Mouse (Mus musculus) bone marrow macrophage, adult 2 months (primary cell): Measurements from ENCODE around the gene Usp51. TPM values are rescaled to one million over a fixed set of nuclear protein-coding genes. Genes with fewer than 3 reads are reported as not detected.
"Not testable (repeated sequence)": the region's sequence is repeated elsewhere in the genome, so short reads cannot be mapped to it uniquely, and the experiment has no call there.

Source experiments
- H3K27ac ChIP-seq: 2 replicates; pipeline ENCODE4 v1.5.1; 2012; ENCODE audit warnings: low read depth, low read length; ENCODE audit not compliant: insufficient read depth
- H3K4me1 ChIP-seq: 2 replicates; pipeline ENCODE4 v1.6.1; 2012; ENCODE audit warnings: low read length; ENCODE audit not compliant: control insufficient read depth, insufficient read depth
- H3K4me3 ChIP-seq: 2 replicates; pipeline ENCODE4 v1.5.1; 2012; ENCODE audit warnings: mild to moderate bottlenecking, low read length, moderate library complexity; ENCODE audit not compliant: insufficient read depth
- CTCF ChIP-seq: IDR thresholded peaks from 2 replicates; pipeline ENCODE4 v1.5.1; 2012; ENCODE audit warnings: low read depth, mild to moderate bottlenecking, low read length, moderate library complexity
- POLR2A ChIP-seq: IDR thresholded peaks from 2 replicates; pipeline ENCODE4 v1.6.1; 2012; ENCODE audit warnings: mild to moderate bottlenecking, low read depth, low read length, borderline replicate concordance
- polyA plus RNA-seq: library from polyadenylated mRNA; stranded (reverse); fragments of >200 nt; gene quantifications from 2 replicates; pipeline ENCODE4 v1.2.4, GENCODE M21; 2012; ENCODE audit not compliant: missing spikeins, insufficient read depth, insufficient read length

The Usp51 gene
- polyA plus RNA-seq, result not detected in 2 replicates

GRCm38 (mm10) chrX:153006387-153006841, at the start of gene Usp51:
TSS of gene Usp51 (plus strand) at chrX:153006469.
- Histone ChIP-seq H3K27ac (no peak within 1 kb of the TSS), H3K4me1 (no peaks in the 10 kb centered on the region), H3K4me3 (peak within 1 kb of the TSS; percentile 62)
- TF ChIP-seq CTCF, result no peak
- TF ChIP-seq POLR2A, result no peak

GRCm38 (mm10) chrX:152969606-152970005, 36.7 kb upstream of the Usp51 start:
- no peak overlapping the region for H3K4me3 ChIP-seq
- TF ChIP-seq POLR2A, result no peak
- no peak for TF ChIP-seq CTCF
- no peak overlapping the region for H3K27ac ChIP-seq
- H3K4me1 ChIP-seq, result no peaks in the 10 kb centered on the region

- H3K4me3 ChIP-seq, H3K27ac ChIP-seq, H3K4me1 ChIP-seq: not testable (repeated sequence)
Observed at GRCm38 (mm10) chrX:152973476-152974203, 32.6 kb upstream of the Usp51 start.

GRCm38 (mm10) chrX:152974204-152974661, 32.0 kb upstream of the Usp51 start:
- TF ChIP-seq POLR2A (no peak), CTCF (no peak)
- H3K4me3 ChIP-seq, result no peak overlapping the region
- H3K4me1 ChIP-seq, result no peaks in the 10 kb centered on the region
- no peak overlapping the region for H3K27ac ChIP-seq

GRCm38 (mm10) chrX:152976538-152976937, 29.7 kb upstream of the Usp51 start:
- Histone ChIP-seq H3K4me1 (no peaks in the 10 kb centered on the region), H3K4me3 (no peak overlapping the region), H3K27ac (no peak overlapping the region)
- TF ChIP-seq POLR2A (no peak), CTCF (no peak)

GRCm38 (mm10) chrX:152985009-152985408, 21.3 kb upstream of the Usp51 start:
- TF ChIP-seq CTCF (no peak), POLR2A (no peak)
- no peaks in the 10 kb centered on the region for H3K4me1 ChIP-seq
- no peak overlapping the region for H3K27ac ChIP-seq
- no peak overlapping the region for H3K4me3 ChIP-seq

- not testable (repeated sequence) for H3K4me3 ChIP-seq, H3K4me1 ChIP-seq, H3K27ac ChIP-seq
Observed at GRCm38 (mm10) chrX:152989852-152990251, 16.4 kb upstream of the Usp51 start.

GRCm38 (mm10) chrX:152996105-152996504, 10.2 kb upstream of the Usp51 start:
- H3K4me1 ChIP-seq, H3K27ac ChIP-seq, H3K4me3 ChIP-seq: not testable (repeated sequence)

GRCm38 (mm10) chrX:153007021-153007684, 884 bp downstream of the Usp51 start:
- TF ChIP-seq POLR2A (no peak), CTCF (no peak)
- Histone ChIP-seq H3K4me3 (peak overlapping the region; percentile 62), H3K27ac (no peak overlapping the region), H3K4me1 (no peaks in the 10 kb centered on the region)

- Histone ChIP-seq H3K4me3 (peak overlapping the region; percentile 62; the same call in 1 of the 2 replicates), H3K27ac (no peak overlapping the region), H3K4me1 (no peaks in the 10 kb centered on the region)
- no peak for TF ChIP-seq CTCF
- TF ChIP-seq POLR2A, result no peak
Observed at GRCm38 (mm10) chrX:153007685-153008047, 1.4 kb downstream of the Usp51 start.

- not testable (repeated sequence) for H3K27ac ChIP-seq, H3K4me3 ChIP-seq
Observed at GRCm38 (mm10) chrX:153025255-153025654, 19.0 kb downstream of the Usp51 start.

GRCm38 (mm10) chrX:153025709-153026108, 19.4 kb downstream of the Usp51 start:
- H3K27ac ChIP-seq, H3K4me3 ChIP-seq, H3K4me1 ChIP-seq: not testable (repeated sequence)

More at GRCm38 (mm10) chrX:153025255-153025654, 19.0 kb downstream of the Usp51 start:
- not testable (repeated sequence) for H3K4me1 ChIP-seq

GRCm38 (mm10) chrX:153031547-153031946, 25.3 kb downstream of the Usp51 start:
- not testable (repeated sequence) for H3K4me3 ChIP-seq, H3K27ac ChIP-seq, H3K4me1 ChIP-seq
